ENCODE assay signal across 9 mouse cellular contexts in the genomic region with DNA sequence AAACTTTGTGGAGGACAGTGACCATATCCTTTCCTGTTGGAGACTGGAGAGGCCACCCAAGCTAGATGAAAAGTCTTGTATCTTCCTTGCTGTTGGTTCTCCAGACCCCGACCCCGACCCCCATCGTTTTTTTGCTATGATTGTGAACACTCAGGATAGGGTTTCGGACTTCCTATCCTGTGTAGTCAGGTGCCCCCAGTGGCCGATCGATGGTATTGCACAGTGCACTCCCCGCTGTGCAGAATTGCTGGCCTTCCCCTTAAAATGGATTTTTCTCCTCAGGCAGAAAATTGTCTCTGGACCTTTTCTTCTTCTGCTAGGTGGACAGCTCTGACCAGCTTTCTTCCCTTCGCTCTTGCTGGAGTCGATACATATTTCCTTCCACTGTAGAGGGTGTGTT. TPM values are rescaled to one million over a fixed set of nuclear protein-coding genes. Genes with fewer than 3 reads are reported as not detected.
DNase-seq lines count a peak whose midpoint lies in the region; ATAC-seq and TF ChIP-seq lines count a peak whose summit lies in the region.
"Had no signal": no experiment of that assay in that cellular context is flagged by ENCODE, and none has a peak within 500 bp of the region (broad histone marks: within the 10 kb centered on the region; RNA-seq: fewer than 3 reads in every experiment).

No protein-coding gene starts in this region.

- H3K27me3 ChIP-seq in heart, postnatal 0 days (ENCODE audit: control insufficient read depth, insufficient read depth, low read length) = peaks cover 17% of the 10 kb centered on the region

- H3K36me3 ChIP-seq in heart, postnatal 0 days (replicated peaks; ENCODE audit: control insufficient read depth, insufficient read depth, low read length) = no peaks in the 10 kb centered on the region
- H3K36me3 ChIP-seq: limb, embryonic 12.5 days had no signal

- no peak overlapping the region for H3K4me2 ChIP-seq in heart, postnatal 0 days (ENCODE audit: low read depth, low read length)
- H3K4me2 ChIP-seq: limb, embryonic 12.5 days had no signal

- H3K9ac ChIP-seq in heart, postnatal 0 days (replicated peaks; ENCODE audit: low read depth, low read length) = no peak overlapping the region
- H3K9ac ChIP-seq: limb, embryonic 12.5 days had no signal

- H3K4me3 ChIP-seq in heart, postnatal 0 days (ENCODE audit: low read depth, low read length) = no peak overlapping the region
- H3K4me3 ChIP-seq: limb, embryonic 12.5 days had no signal

- TF ChIP-seq CTCF in heart, postnatal 0 days (IDR thresholded peaks at IDR 0.05; ENCODE audit: low read depth) = peak; percentile 64

- no peak overlapping the region for H3K27ac ChIP-seq in heart, postnatal 0 days (ENCODE audit: low read depth)
- H3K27ac ChIP-seq: limb, embryonic 12.5 days had no signal

- ATAC-seq in heart, postnatal 0 days (ENCODE audit: insufficient read depth, low read depth) = no peak; the same call in 1 of the 2 replicates
- ATAC-seq in common myeloid progenitor, adult 5-6 weeks (replicated peaks; ENCODE audit: low read depth, poor library complexity, severe bottlenecking) = peak; percentile 50; the same call in 1 of the 2 replicates

- no peaks in the 10 kb centered on the region for H3K4me1 ChIP-seq in heart, postnatal 0 days (ENCODE audit: control insufficient read depth, insufficient read depth)
- H3K4me1 ChIP-seq: limb, embryonic 12.5 days had no signal

- TF ChIP-seq EP300 in heart, postnatal 0 days (IDR thresholded peaks at IDR 0.05; ENCODE audit: low read depth) = no peak

- WGBS in heart, postnatal 0 days = 30% methylated on average over 9 of the region's 9 CpGs

- H3K9me3 ChIP-seq in heart, postnatal 0 days (replicated peaks; ENCODE audit: control insufficient read depth, low read length) = 0 out of 2 replicates have a peak, but pooled peaks cover 4% of the 10 kb centered on the region

- peak; percentile 32 for DNase-seq in heart, postnatal 0 days (ENCODE audit: low spot score)
- DNase-seq in heart, adult 8-10 months (ENCODE audit: low spot score) = no peak
- peak; percentile 57 for DNase-seq in right cerebral cortex, postnatal 4 days
- no peak for DNase-seq in right cerebral cortex, postnatal 25 days
- peak; percentile 19 for DNase-seq in naive thymus-derived CD4-positive, alpha-beta T cell, adult 2 months (ENCODE audit: low read depth)
- DNase-seq in adipocyte (ENCODE audit: low spot score) = no peak
- no peak for DNase-seq in cerebellum, adult 9-11 months

RNA-seq across cellular contexts. Expression of gene Mpped1, which starts 22.5 kb away (rescaled TPM):
- total RNA-seq in heart, postnatal 0 days (2014; rRNA removed; ENCODE audit: low replicate concordance) = not detected in 2 replicates
- not detected in 2 replicates for polyA plus RNA-seq in heart, postnatal 0 days (2015; fragmentation: Nextera tagmentation; extraction: Ambion mirVana)
- not detected for total RNA-seq in heart, adult 8-10 months (2022)
- not detected in 2 replicates for total RNA-seq in common myeloid progenitor, adult 5-6 weeks (2017)

RNA-seq across cellular contexts. Expression of gene Scube1, which starts 31.9 kb away (rescaled TPM):
- 1.3 and 4.3 TPM in 2 replicates for total RNA-seq in heart, postnatal 0 days (2014; rRNA removed; ENCODE audit: low replicate concordance)
- 1.6 and 1.9 TPM in 2 replicates for polyA plus RNA-seq in heart, postnatal 0 days (2015; fragmentation: Nextera tagmentation; extraction: Ambion mirVana)
- under 1 TPM; 0.59 to 0.97 (median 0.84) TPM for total RNA-seq in heart, adult 8-10 months (2022)
- total RNA-seq in common myeloid progenitor, adult 5-6 weeks (2017) = not detected in 2 replicates

Comparison
In these comparisons a context has a peak if more than half of its experiments do, and no peak if none do; other contexts are left out.
1. DNase-seq: peak in heart, postnatal 0 days (single experiment), right cerebral cortex, postnatal 4 days (single experiment) and naive thymus-derived CD4-positive, alpha-beta T cell, adult 2 months (single experiment); none in heart, adult 8-10 months (single experiment), right cerebral cortex, postnatal 25 days (single experiment), adipocyte (single experiment) and cerebellum, adult 9-11 months (single experiment).